Mouse (Mus musculus): ENCODE results near the gene Lrrtm3.

Gene Lrrtm3

GRCm38 (mm10) chr10:63886449-63887088, 203.5 kb downstream of the Lrrtm3 start:
- DNase-seq, result peak; percentile 4

DNA sequence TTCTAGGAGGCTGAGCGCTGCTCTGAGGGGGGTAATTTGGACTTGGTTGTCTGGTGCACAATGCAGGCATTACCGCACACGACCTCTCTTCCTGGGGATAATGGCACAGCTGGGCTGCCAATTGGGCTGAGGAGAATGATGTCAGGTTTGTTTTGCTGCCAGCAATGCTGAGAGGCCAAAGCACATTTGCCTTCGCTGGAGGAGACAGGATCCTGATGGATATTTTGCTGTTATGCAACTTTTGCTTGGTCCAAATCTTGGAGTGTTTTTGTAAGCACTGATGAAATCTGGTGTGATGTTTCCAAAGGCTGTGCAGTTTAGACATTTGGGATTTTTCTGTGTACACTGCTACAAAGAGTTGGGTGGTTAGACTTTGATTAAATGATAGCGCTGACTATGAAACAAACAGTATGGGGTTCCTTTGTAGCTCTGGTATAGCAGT, 209.6 kb downstream of the Lrrtm3 start:
- peak; percentile 8 for DNase-seq

Data from kidney, postnatal 10 days (tissue).